Mouse (Mus musculus): ENCODE results near the gene Phb2. TPM values are rescaled to one million over a fixed set of nuclear protein-coding genes. Genes with fewer than 3 reads are reported as not detected.

The Phb2 gene
- polyA plus RNA-seq, 1 experiment from 2014 or later, result 308 TPM

GRCm38 (mm10) chr6:124723541-124723940, 11.4 kb downstream of the Phb2 start:
- Histone ChIP-seq H3K36me3 (replicated peaks; ENCODE audit: insufficient read depth, low read length) (peaks cover 34% of the 10 kb centered on the region), H3K4me1 (ENCODE audit: insufficient read depth) (peaks cover 50% of the 10 kb centered on the region), H3K9me3 (ENCODE audit: low read length) (no peaks in the 10 kb centered on the region), H3K27me3 (ENCODE audit: insufficient read depth, low read length) (no peaks in the 10 kb centered on the region), H3K27ac (ENCODE audit: low read depth) (peak overlapping the region; percentile 65), H3K4me2 (ENCODE audit: low read depth, low read length) (peak overlapping the region; percentile 31; the same call in 1 of the 2 replicates), H3K9ac (replicated peaks) (no peak overlapping the region), H3K4me3 (ENCODE audit: low read depth, low read length) (no peak overlapping the region)
- ATAC-seq (no peak), DNase-seq (peak; percentile 45)
- TF ChIP-seq CTCF (IDR thresholded peaks at IDR 0.05; ENCODE audit: low read depth), result no peak
- TF ChIP-seq EP300 (IDR thresholded peaks at IDR 0.05; ENCODE audit: low read depth), result no peak
- 51% methylated on average over 8 of the region's 8 CpGs for WGBS (ENCODE audit: insufficient replicate concordance)

- TF ChIP-seq CTCF (IDR thresholded peaks at IDR 0.05; ENCODE audit: low read depth) (no peak), EP300 (IDR thresholded peaks at IDR 0.05; ENCODE audit: low read depth) (no peak)
- Histone ChIP-seq H3K27ac (ENCODE audit: low read depth) (peak overlapping the region; percentile 60), H3K4me2 (ENCODE audit: low read depth, low read length) (peak overlapping the region; percentile 35; the same call in 1 of the 2 replicates), H3K9ac (replicated peaks) (no peak overlapping the region), H3K4me1 (ENCODE audit: insufficient read depth) (peaks cover 41% of the 10 kb centered on the region), H3K9me3 (ENCODE audit: low read length) (no peaks in the 10 kb centered on the region), H3K4me3 (ENCODE audit: low read depth, low read length) (no peak overlapping the region), H3K27me3 (ENCODE audit: insufficient read depth, low read length) (no peaks in the 10 kb centered on the region), H3K36me3 (replicated peaks; ENCODE audit: insufficient read depth, low read length) (peaks cover 36% of the 10 kb centered on the region)
- 60% methylated on average over 10 of the region's 10 CpGs for WGBS (ENCODE audit: insufficient replicate concordance)
- no peak for ATAC-seq
- no peak for DNase-seq
Measured at GRCm38 (mm10) chr6:124724472-124724871, 12.3 kb downstream of the Phb2 start.

- WGBS (ENCODE audit: insufficient replicate concordance), result 85% methylated on average over 10 of the region's 10 CpGs
- ATAC-seq, result no peak
Measured at GRCm38 (mm10) chr6:124728621-124729020, 16.5 kb downstream of the Phb2 start.

GRCm38 (mm10) chr6:124729850-124730705, 17.9 kb downstream of the Phb2 start:
- TF ChIP-seq CTCF (IDR thresholded peaks at IDR 0.05; ENCODE audit: low read depth), result no peak
- TF ChIP-seq EP300 (IDR thresholded peaks at IDR 0.05; ENCODE audit: low read depth), result no peak
- Histone ChIP-seq H3K27ac (ENCODE audit: low read depth) (peak overlapping the region; percentile 69), H3K9me3 (ENCODE audit: low read length) (no peaks in the 10 kb centered on the region), H3K4me2 (ENCODE audit: low read depth, low read length) (peak overlapping the region; percentile 64), H3K4me3 (ENCODE audit: low read depth, low read length) (peak overlapping the region; percentile 22; the same call in 1 of the 2 replicates), H3K4me1 (ENCODE audit: insufficient read depth) (peaks cover 14% of the 10 kb centered on the region), H3K9ac (replicated peaks) (peak overlapping the region; percentile 44; the same call in 1 of the 2 replicates), H3K36me3 (replicated peaks; ENCODE audit: insufficient read depth, low read length) (peaks cover 31% of the 10 kb centered on the region), H3K27me3 (ENCODE audit: insufficient read depth, low read length) (no peaks in the 10 kb centered on the region)
- peak; percentile 30 for DNase-seq
- WGBS (ENCODE audit: insufficient replicate concordance), result 41% methylated on average over 8 of the region's 8 CpGs
- peak; percentile 61 for ATAC-seq

More at GRCm38 (mm10) chr6:124728621-124729020, 16.5 kb downstream of the Phb2 start:
- H3K9me3 ChIP-seq (ENCODE audit: low read length), result no peaks in the 10 kb centered on the region
- H3K4me3 ChIP-seq (ENCODE audit: low read depth, low read length), result no peak overlapping the region
- H3K27me3 ChIP-seq (ENCODE audit: insufficient read depth, low read length), result no peaks in the 10 kb centered on the region
- no peak for DNase-seq
- TF ChIP-seq CTCF (IDR thresholded peaks at IDR 0.05; ENCODE audit: low read depth) (no peak), EP300 (IDR thresholded peaks at IDR 0.05; ENCODE audit: low read depth) (no peak)
- H3K36me3 ChIP-seq (replicated peaks; ENCODE audit: insufficient read depth, low read length), result peaks cover 38% of the 10 kb centered on the region
- no peak overlapping the region for H3K4me2 ChIP-seq (ENCODE audit: low read depth, low read length)
- H3K9ac ChIP-seq (replicated peaks), result no peak overlapping the region
- H3K4me1 ChIP-seq (ENCODE audit: insufficient read depth), result peaks cover 22% of the 10 kb centered on the region
- H3K27ac ChIP-seq (ENCODE audit: low read depth), result no peak overlapping the region

- Histone ChIP-seq H3K36me3 (replicated peaks; ENCODE audit: insufficient read depth, low read length) (peaks cover 27% of the 10 kb centered on the region), H3K4me3 (ENCODE audit: low read depth, low read length) (peak overlapping the region; percentile 56), H3K27me3 (ENCODE audit: insufficient read depth, low read length) (no peaks in the 10 kb centered on the region), H3K9ac (replicated peaks) (no peak overlapping the region), H3K4me2 (ENCODE audit: low read depth, low read length) (peak overlapping the region; percentile 64), H3K27ac (ENCODE audit: low read depth) (peak overlapping the region; percentile 69; the same call in 1 of the 2 replicates), H3K9me3 (ENCODE audit: low read length) (no peaks in the 10 kb centered on the region), H3K4me1 (ENCODE audit: insufficient read depth) (peaks cover 14% of the 10 kb centered on the region)
- WGBS (ENCODE audit: insufficient replicate concordance), result 78% methylated on average over 7 of the region's 7 CpGs
- DNase-seq (no peak), ATAC-seq (no peak)
- no peak for TF ChIP-seq EP300 (IDR thresholded peaks at IDR 0.05; ENCODE audit: low read depth)
- TF ChIP-seq CTCF (IDR thresholded peaks at IDR 0.05; ENCODE audit: low read depth), result no peak
Measured at GRCm38 (mm10) chr6:124731038-124731437, 18.9 kb downstream of the Phb2 start.

All from liver, postnatal 0 days (tissue).